Mouse (Mus musculus): ENCODE data around the gene Foxf2. TPM values are rescaled to one million over a fixed set of nuclear protein-coding genes. Genes with fewer than 3 reads are reported as not detected.

Gene Foxf2
- 3.9 and 7.5 TPM in 2 replicates for polyA plus RNA-seq (2015; fragmentation: Nextera tagmentation; extraction: Ambion mirVana)

DNA sequence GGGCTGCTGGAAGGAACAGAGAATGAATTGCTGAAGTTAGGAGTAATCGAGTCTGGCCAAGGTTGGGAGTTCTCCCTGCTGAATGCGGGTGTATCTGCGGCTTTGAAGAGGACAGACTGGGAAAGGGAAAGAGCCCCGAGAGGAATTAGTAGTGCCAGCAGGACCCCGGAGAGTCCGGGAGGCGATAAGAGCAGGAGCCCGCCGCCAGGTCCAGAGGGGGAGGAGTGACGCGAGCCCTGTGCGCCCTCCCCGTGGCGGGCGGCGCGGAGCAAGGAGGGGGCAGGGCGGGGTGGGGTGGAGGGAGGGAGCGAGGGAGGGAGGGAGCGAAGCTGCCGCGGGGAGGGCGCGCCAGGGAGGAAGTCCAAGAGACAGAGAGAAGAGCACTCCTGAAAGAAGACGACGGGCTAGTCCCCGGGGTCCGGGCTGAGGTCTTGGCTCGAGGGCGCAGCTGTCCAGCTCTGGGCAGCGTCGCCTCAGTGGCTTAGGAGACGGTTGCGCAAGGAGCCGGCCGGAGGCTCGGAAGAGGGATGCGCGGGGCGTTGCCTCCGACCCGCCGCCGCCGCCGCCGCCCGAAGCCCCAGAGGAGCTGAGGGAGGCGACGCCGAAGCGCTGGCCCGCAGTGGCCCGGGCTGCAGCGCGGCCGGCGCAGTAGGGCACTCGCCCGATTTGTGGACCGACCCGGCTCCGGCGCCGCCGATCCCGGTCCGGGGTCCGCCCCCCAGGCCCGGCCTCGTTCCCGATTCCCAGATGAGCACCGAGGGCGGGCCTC lies at the start of gene Foxf2:
TSS of gene Foxf2 (plus strand) at position 484 of the 769 bp plus-strand sequence.
- no peaks in the 10 kb centered on the region for H3K36me3 ChIP-seq
- H3K27ac ChIP-seq: peak within 1 kb of the TSS; percentile 81
- WGBS: under 1% methylated on average over 45 of the region's 74 CpGs
- peaks cover 46% of the 10 kb centered on the region for H3K4me1 ChIP-seq
- ATAC-seq (ENCODE audit: insufficient number of reproducible peaks, insufficient read depth, low FRiP score, low TSS enrichment, low read depth): no peak
- peak within 1 kb of the TSS; percentile 77 for H3K9ac ChIP-seq
- H3K27me3 ChIP-seq: peaks cover 99% of the 10 kb centered on the region
- H3K4me3 ChIP-seq: peak within 1 kb of the TSS; percentile 59
- no peaks in the 10 kb centered on the region for H3K9me3 ChIP-seq
- peak within 1 kb of the TSS; percentile 90 for H3K4me2 ChIP-seq

DNA sequence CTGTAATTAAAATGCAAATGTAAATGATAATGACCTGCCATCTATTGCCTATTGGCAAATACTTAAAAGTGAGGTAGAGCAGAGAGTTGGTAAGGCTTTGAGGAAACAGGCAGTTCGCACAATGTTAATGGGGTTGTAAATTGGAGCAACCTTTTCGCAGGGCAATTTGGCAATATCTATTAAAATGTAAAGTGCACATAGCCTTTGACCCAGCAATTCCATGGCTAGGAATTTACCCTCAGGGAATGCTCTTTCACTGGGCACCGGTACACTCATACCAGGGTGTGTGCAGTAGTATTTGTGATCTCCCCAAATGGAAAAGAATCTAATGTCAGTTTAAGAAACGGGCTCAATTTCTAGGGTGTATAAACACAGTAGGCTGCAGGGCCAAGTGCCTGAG lies 48.9 kb upstream of the Foxf2 start:
- Histone ChIP-seq H3K4me2 (no peak overlapping the region), H3K9ac (no peak overlapping the region), H3K4me3 (no peak overlapping the region), H3K36me3 (no peaks in the 10 kb centered on the region), H3K9me3 (no peaks in the 10 kb centered on the region), H3K27ac (no peak overlapping the region), H3K27me3 (peaks cover 28% of the 10 kb centered on the region), H3K4me1 (peaks cover 9% of the 10 kb centered on the region)
- WGBS: 29% methylated on average over 4 of the region's 4 CpGs
- no peak for ATAC-seq (ENCODE audit: insufficient number of reproducible peaks, insufficient read depth, low FRiP score, low TSS enrichment, low read depth)

DNA sequence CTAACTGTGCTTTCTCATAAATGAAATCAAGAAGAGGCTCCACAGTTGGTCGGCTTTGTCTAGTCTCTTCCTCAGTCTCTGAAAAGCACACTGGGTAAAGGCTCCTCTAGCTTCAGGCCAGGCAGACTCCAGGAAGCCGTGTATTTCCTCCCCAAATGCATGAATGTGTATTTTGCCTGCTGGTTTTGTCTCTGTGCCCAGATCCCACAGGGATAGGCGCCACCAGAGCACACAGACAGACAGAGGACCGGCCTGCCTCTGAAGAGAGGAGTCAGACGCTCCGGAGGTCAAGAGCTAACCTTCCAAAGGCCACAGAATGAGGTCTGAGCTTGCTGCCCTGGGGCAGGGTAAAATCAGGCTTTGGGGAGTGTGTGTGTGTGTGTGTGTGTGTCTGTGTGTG lies 48.0 kb upstream of the Foxf2 start:
- Histone ChIP-seq H3K36me3 (no peaks in the 10 kb centered on the region), H3K4me3 (no peak overlapping the region), H3K27ac (no peak overlapping the region), H3K9me3 (no peaks in the 10 kb centered on the region), H3K4me2 (no peak overlapping the region), H3K4me1 (peaks cover 9% of the 10 kb centered on the region), H3K9ac (peak overlapping the region; percentile 47; the same call in 1 of the 2 replicates), H3K27me3 (peaks cover 28% of the 10 kb centered on the region)
- 16% methylated on average over 6 of the region's 6 CpGs for WGBS
- no peak for ATAC-seq (ENCODE audit: insufficient number of reproducible peaks, insufficient read depth, low FRiP score, low TSS enrichment, low read depth)

DNA sequence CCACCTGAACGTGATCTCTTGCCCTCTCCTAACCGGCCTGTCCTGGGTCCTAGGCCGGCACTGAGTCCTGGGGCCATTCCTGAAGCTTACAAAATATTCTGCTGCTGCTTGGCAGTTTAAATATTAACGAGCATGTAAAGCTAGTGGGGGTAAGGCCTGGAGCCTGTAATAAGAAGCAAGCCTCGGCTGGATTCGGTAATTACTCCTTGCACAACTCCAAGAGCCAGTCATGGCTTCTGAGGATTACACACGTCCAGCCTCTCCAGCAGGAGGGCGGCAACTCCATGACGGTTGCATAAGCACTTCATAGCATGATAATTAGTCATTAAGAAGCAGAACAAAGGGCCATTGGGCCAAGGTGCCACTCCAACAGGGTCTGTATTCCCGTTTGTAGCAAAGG lies 47.2 kb upstream of the Foxf2 start:
- ATAC-seq (ENCODE audit: insufficient number of reproducible peaks, insufficient read depth, low FRiP score, low TSS enrichment, low read depth): no peak
- Histone ChIP-seq H3K9me3 (no peaks in the 10 kb centered on the region), H3K4me1 (peaks cover 9% of the 10 kb centered on the region), H3K36me3 (no peaks in the 10 kb centered on the region), H3K9ac (no peak overlapping the region), H3K27me3 (peaks cover 28% of the 10 kb centered on the region), H3K4me3 (no peak overlapping the region), H3K4me2 (no peak overlapping the region), H3K27ac (no peak overlapping the region)
- 25% methylated on average over 10 of the region's 10 CpGs for WGBS

DNA sequence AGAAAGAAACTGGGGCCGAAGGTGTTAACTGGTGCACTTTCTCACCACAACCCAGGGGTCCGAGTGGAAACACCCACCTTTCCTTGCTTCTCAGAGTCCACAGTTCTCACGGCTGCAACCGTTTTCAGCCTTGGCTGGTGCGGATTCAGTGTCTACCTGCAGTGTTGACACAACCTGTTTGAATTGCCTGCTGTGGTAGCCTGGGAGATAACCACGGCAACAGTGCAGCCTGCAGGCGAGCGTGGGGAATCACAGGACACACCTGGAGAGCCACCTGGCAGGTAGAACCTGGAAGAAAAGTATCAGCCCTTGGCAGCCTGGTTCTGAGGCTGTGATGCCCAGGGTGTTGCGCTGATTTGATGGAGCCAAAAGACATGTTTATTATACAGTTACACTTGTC lies 45.8 kb upstream of the Foxf2 start:
- Histone ChIP-seq H3K4me2 (no peak overlapping the region), H3K4me1 (peaks cover 9% of the 10 kb centered on the region), H3K4me3 (no peak overlapping the region), H3K9me3 (no peaks in the 10 kb centered on the region), H3K9ac (no peak overlapping the region), H3K27me3 (peaks cover 28% of the 10 kb centered on the region), H3K27ac (no peak overlapping the region), H3K36me3 (no peaks in the 10 kb centered on the region)
- no peak for ATAC-seq (ENCODE audit: insufficient number of reproducible peaks, insufficient read depth, low FRiP score, low TSS enrichment, low read depth)
- 61% methylated on average over 9 of the region's 9 CpGs for whole genome bisulfite sequencing

DNA sequence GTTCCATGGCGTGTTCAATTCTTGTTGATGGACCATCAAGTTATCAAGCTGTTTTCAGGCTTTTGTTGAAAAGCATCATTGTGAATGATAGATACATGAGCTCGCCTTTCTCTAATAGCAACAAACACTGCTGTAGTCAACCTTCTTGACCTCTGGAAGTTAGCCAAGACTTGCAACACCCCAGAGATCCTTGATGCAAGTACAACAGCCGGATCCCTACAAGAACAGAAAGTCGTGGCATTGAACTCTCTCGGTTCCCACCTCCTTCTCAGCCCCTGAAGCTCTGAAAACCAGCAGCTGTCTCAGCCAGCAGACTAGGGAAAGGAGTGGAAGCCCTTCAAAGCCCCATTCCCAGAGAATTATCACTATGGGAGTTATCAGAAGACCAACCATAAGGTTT lies 38.3 kb upstream of the Foxf2 start:
- Histone ChIP-seq H3K9me3 (no peaks in the 10 kb centered on the region), H3K4me1 (no peaks in the 10 kb centered on the region), H3K4me2 (no peak overlapping the region), H3K36me3 (no peaks in the 10 kb centered on the region), H3K4me3 (no peak overlapping the region), H3K9ac (no peak overlapping the region), H3K27me3 (no peaks in the 10 kb centered on the region; the same call in 1 of the 2 replicates), H3K27ac (no peak overlapping the region)
- no peak for ATAC-seq (ENCODE audit: insufficient number of reproducible peaks, insufficient read depth, low FRiP score, low TSS enrichment, low read depth)
- 77% methylated on average over 5 of the region's 5 CpGs for WGBS

DNA sequence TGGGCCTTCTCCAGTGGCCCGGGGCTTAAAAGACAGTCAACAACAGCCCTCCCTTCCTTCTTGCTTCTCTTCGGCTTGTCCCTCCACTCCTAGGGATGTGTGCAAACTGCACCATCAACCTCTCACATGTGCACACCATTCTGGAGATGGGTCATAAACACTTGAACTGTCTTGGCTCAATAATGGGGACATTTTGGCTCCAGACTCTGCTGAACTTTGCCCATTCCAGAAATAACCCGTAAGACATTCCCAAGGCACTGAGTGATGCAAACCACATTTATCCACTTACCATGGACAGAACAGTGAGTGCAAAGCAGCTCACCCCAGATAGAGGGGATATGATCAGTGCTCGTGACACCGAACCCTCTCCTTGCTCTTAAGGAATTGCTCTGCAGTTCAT lies 26.0 kb upstream of the Foxf2 start:
- H3K4me3 ChIP-seq: no peak overlapping the region
- WGBS: 76% methylated on average over 5 of the region's 5 CpGs
- no peaks in the 10 kb centered on the region for H3K4me1 ChIP-seq
- H3K9me3 ChIP-seq: no peaks in the 10 kb centered on the region
- no peak overlapping the region for H3K9ac ChIP-seq
- H3K36me3 ChIP-seq: no peaks in the 10 kb centered on the region
- H3K4me2 ChIP-seq: no peak overlapping the region
- no peak for ATAC-seq (ENCODE audit: insufficient number of reproducible peaks, insufficient read depth, low FRiP score, low TSS enrichment, low read depth)
- H3K27ac ChIP-seq: no peak overlapping the region
- H3K27me3 ChIP-seq: no peaks in the 10 kb centered on the region

DNA sequence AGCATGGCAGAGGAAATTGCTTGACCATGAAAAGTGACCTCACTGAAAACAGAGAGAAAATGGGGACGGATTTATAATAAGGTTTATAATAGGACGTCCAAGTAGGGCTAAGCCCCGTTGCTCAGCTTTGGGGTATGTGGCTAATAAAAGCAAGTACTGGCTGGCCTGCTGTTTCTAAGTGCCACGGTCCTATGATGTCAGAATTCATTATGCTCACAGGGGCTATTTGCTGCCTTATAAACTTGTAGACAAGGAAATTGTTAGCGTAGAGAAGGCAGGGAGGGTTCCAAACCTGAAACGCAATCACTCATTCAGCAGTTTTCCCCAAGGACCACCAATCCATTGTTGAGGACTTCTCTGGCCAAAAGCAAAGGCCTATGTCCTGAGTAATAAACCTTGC lies 21.7 kb upstream of the Foxf2 start:
- ATAC-seq (ENCODE audit: insufficient number of reproducible peaks, insufficient read depth, low FRiP score, low TSS enrichment, low read depth): no peak
- Histone ChIP-seq H3K9ac (no peak overlapping the region), H3K27ac (no peak overlapping the region), H3K9me3 (no peaks in the 10 kb centered on the region), H3K4me3 (no peak overlapping the region), H3K4me1 (no peaks in the 10 kb centered on the region), H3K36me3 (no peaks in the 10 kb centered on the region), H3K4me2 (no peak overlapping the region), H3K27me3 (peaks cover 13% of the 10 kb centered on the region)
- WGBS: 51% methylated on average over 6 of the region's 6 CpGs

DNA sequence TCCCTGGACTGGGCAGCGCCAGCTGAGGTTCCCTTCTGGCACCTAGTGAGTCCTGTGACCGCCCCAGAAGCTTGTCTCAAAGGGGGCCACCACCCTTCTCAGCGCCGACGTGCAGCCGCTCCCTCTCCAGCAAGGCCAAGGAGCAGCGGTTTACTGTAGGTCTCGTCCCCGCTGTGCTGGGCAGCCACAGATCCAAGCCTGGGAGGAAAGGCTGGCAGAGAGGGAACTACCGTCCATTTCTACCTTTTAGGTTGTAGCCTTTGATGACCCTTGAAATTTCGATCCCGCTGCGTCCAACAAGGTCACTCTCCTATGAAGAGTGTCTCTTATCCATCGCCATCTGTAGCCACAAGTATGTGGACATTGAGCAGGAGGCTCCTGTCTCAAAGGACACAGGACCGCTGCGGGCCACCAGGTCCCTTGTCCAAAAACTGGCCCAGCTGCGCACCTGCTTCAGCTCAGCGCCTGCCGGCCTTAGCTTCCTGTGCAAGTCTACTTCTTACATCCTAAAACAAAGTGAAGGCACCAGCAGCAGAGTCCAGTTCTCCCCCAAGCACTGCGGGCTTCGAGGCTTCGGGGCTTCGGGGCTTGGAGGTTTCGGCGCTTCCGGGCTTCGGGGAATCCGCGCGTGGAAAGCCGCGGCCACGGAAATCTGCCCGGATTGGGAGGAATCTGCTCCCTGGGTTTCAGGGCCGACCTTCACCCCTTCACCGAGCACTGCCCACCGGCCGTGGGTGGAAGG lies 10.7 kb upstream of the Foxf2 start:
- H3K36me3 ChIP-seq: no peaks in the 10 kb centered on the region
- 0 out of 2 replicates have a peak overlapping the region, but pooled peaks have one; percentile 9 for H3K4me3 ChIP-seq
- peaks cover 96% of the 10 kb centered on the region for H3K27me3 ChIP-seq
- no peak for ATAC-seq (ENCODE audit: insufficient number of reproducible peaks, insufficient read depth, low FRiP score, low TSS enrichment, low read depth)
- peaks cover 31% of the 10 kb centered on the region for H3K4me1 ChIP-seq
- 3% methylated on average over 38 of the region's 38 CpGs for WGBS
- no peaks in the 10 kb centered on the region for H3K9me3 ChIP-seq
- H3K9ac ChIP-seq: no peak overlapping the region
- H3K4me2 ChIP-seq: peak overlapping the region; percentile 7; the same call in 1 of the 2 replicates
- H3K27ac ChIP-seq: no peak overlapping the region

DNA sequence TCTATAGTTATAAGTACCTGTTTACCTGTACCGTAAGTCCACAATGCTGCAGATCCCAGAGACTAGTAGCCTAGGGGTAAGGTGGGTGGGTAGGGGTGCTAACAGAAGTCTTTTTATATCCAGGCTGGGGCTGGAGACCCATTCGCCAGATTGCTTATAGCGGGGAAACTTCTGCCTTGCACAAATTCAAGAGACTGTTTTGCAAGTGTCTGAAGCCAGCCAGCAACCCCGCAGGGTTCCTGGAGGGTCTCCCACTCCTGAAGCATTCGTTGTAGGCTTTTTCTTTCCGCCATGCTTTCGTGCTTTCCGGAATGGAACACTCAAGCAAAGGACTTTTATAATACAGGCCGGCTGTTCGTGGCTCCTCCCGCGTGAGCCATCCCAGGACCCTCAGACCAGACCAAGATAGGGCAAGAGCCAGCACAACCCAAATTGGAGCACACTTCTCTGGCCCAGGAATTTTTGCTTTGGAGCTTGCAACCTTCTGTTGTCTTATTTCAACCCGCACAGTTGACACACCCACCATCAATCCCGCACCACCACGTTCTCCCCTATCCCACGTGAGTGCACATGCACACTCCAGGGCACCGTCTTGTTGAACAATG lies 10.0 kb upstream of the Foxf2 start:
- no peak overlapping the region for H3K27ac ChIP-seq
- H3K9me3 ChIP-seq: no peaks in the 10 kb centered on the region
- no peak overlapping the region for H3K4me3 ChIP-seq
- no peak overlapping the region for H3K4me2 ChIP-seq
- ATAC-seq (ENCODE audit: insufficient number of reproducible peaks, insufficient read depth, low FRiP score, low TSS enrichment, low read depth): no peak
- H3K36me3 ChIP-seq: no peaks in the 10 kb centered on the region
- WGBS: 2% methylated on average over 17 of the region's 17 CpGs
- H3K9ac ChIP-seq: no peak overlapping the region
- peaks cover 96% of the 10 kb centered on the region for H3K27me3 ChIP-seq
- H3K4me1 ChIP-seq: peaks cover 37% of the 10 kb centered on the region

DNA sequence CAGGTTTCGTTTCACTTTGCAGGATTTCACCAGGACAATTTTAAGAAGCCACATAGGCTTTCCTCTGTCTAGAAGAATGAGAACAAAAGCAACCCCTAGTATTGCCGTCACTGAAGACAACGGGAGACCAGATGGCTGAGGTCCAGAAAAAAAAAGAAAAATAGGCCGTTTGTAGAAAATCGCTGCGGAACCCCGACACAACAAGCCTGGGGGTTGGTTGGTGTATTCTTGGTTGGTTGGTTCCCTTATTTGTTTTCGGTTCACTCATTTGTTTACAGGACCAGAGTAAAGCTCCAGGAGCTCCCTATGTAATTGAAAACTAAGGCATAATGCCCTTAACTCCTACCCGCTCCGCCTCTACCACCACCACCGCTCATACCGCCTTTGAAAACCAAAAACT lies 7.6 kb upstream of the Foxf2 start:
- Histone ChIP-seq H3K4me1 (peaks cover 38% of the 10 kb centered on the region), H3K36me3 (no peaks in the 10 kb centered on the region), H3K4me3 (peak overlapping the region; percentile 28), H3K27ac (no peak overlapping the region), H3K9me3 (no peaks in the 10 kb centered on the region), H3K9ac (no peak overlapping the region), H3K4me2 (peak overlapping the region; percentile 59), H3K27me3 (peaks cover 99% of the 10 kb centered on the region)
- WGBS: under 1% methylated on average over 12 of the region's 12 CpGs
- no peak for ATAC-seq (ENCODE audit: insufficient number of reproducible peaks, insufficient read depth, low FRiP score, low TSS enrichment, low read depth)
